Mouse (Mus musculus) liver, postnatal 0 days (tissue): ENCODE measurements around the gene 4933428M09Rik. TPM values are rescaled to one million over a fixed set of nuclear protein-coding genes. Genes with fewer than 3 reads are reported as not detected.
"Not testable (repeated sequence)": the region's sequence is repeated elsewhere in the genome, so short reads cannot be mapped to it uniquely, and the experiment has no call there.

Source experiments
- ATAC-seq: fragments of 200-750 bp; cut with Nextera tagmentation; 2 replicates; pipeline ENCODE4 v1.8.0; 2017; ENCODE audit warnings: mild to moderate bottlenecking, moderate library complexity
- DNase-seq: peaks from one replicate; pipeline ENCODE4 v3.0.0-alpha.2; 2016
- H3K27ac ChIP-seq: fragments of 300-500 bp; sonication (generic); 2 replicates; pipeline ENCODE4 v1.5.1; 2014; ENCODE audit warnings: antibody characterized with exemption, moderate library complexity, mild to moderate bottlenecking, low read depth
- H3K27me3 ChIP-seq: fragments of 300-500 bp; sonication (generic); 2 replicates; pipeline ENCODE4 v1.6.1; 2014; ENCODE audit warnings: low read length, control low read depth, mixed read lengths; ENCODE audit not compliant: insufficient read depth
- H3K36me3 ChIP-seq: fragments of 300-500 bp; sonication (generic); replicated peaks from 2 replicates; pipeline ENCODE4 v1.6.1; 2014; ENCODE audit warnings: mild to moderate bottlenecking, control low read depth, low read length, moderate library complexity, mixed read lengths; ENCODE audit not compliant: insufficient read depth
- H3K4me1 ChIP-seq: fragments of 300-500 bp; sonication (generic); 2 replicates; pipeline ENCODE4 v1.6.1; 2014; ENCODE audit warnings: antibody characterized with exemption, mild to moderate bottlenecking, control low read depth; ENCODE audit not compliant: insufficient read depth
- H3K4me2 ChIP-seq: fragments of 300-500 bp; sonication (generic); 2 replicates; pipeline ENCODE4 v1.6.1; 2014; ENCODE audit warnings: low read depth, mild to moderate bottlenecking, low read length, moderate library complexity, mixed read lengths
- H3K4me3 ChIP-seq: fragments of 300-500 bp; sonication (generic); 2 replicates; pipeline ENCODE4 v1.5.1; 2014; ENCODE audit warnings: low read depth, low read length
- H3K9ac ChIP-seq: fragments of 300-500 bp; sonication (generic); replicated peaks from 2 replicates; pipeline ENCODE4 v1.6.1; 2014; ENCODE audit warnings: mild to moderate bottlenecking, moderate library complexity
- H3K9me3 ChIP-seq: fragments of 300-500 bp; sonication (generic); 2 replicates; pipeline ENCODE4 v1.6.1; 2016; ENCODE audit warnings: mild to moderate bottlenecking, control low read depth, low read length, mixed read lengths
- CTCF ChIP-seq: sonication (generic); IDR thresholded peaks from 2 replicates; pipeline ENCODE4 v1.5.1; 2016; ENCODE audit warnings: antibody characterized with exemption, low read depth
- EP300 ChIP-seq: IDR thresholded peaks from 2 replicates; pipeline ENCODE4 v1.6.1; 2016; ENCODE audit warnings: antibody characterized with exemption, low read depth, mild to moderate bottlenecking
- whole genome bisulfite sequencing: fragments of 180-500 bp; shearing (Covaris S2); extraction: QIAGEN DNeasy Blood & Tissue Kit; methylation state at CpG from one replicate; pipeline ENCODE4 v1.1.7; 2014; ENCODE audit not compliant: insufficient replicate concordance; 5-methylcytosine and 5-hydroxymethylcytosine counted together
- polyA plus RNA-seq: library from polyadenylated mRNA; unstranded; fragments of >200 nt; fragmentation: Nextera tagmentation; extraction: Ambion mirVana; gene quantifications from 2 replicates; pipeline ENCODE4 v1.2.1, GENCODE M21; 2015

Gene 4933428M09Rik
- not detected in 2 replicates for polyA plus RNA-seq

GRCm38 (mm10) chrX:139178928-139179327, at the start of gene 4933428M09Rik:
Gene 4933428M09Rik, plus strand, starts transcription at chrX:139179228.
- H3K9ac ChIP-seq, result no peak within 1 kb of the TSS
- no peak within 1 kb of the TSS for H3K27ac ChIP-seq
- DNase-seq (no peak), ATAC-seq (no peak)
- H3K27me3 ChIP-seq, result no peaks in the 10 kb centered on the region
- H3K4me3 ChIP-seq, result no peak within 1 kb of the TSS
- WGBS, result 81% methylated on average over 8 of the region's 8 CpGs
- H3K9me3 ChIP-seq, result no peaks in the 10 kb centered on the region
- H3K36me3 ChIP-seq, result no peaks in the 10 kb centered on the region
- no peaks in the 10 kb centered on the region for H3K4me1 ChIP-seq
- TF ChIP-seq EP300, result no peak
- TF ChIP-seq CTCF, result no peak
- H3K4me2 ChIP-seq, result no peak within 1 kb of the TSS

GRCm38 (mm10) chrX:139134031-139134430, 45.0 kb upstream of the 4933428M09Rik start:
- TF ChIP-seq CTCF (no peak), EP300 (no peak)
- WGBS, result 51% methylated on average over 4 of the region's 4 CpGs
- no peak overlapping the region for H3K4me2 ChIP-seq
- H3K27ac ChIP-seq, result no peak overlapping the region
- no peak for ATAC-seq
- H3K4me3 ChIP-seq, result no peak overlapping the region
- no peaks in the 10 kb centered on the region for H3K36me3 ChIP-seq
- no peak for DNase-seq
- no peaks in the 10 kb centered on the region for H3K9me3 ChIP-seq
- H3K4me1 ChIP-seq, result no peaks in the 10 kb centered on the region
- no peak overlapping the region for H3K9ac ChIP-seq
- H3K27me3 ChIP-seq, result no peaks in the 10 kb centered on the region

GRCm38 (mm10) chrX:139191506-139191905, 12.5 kb downstream of the 4933428M09Rik start:
- DNase-seq, result peak; percentile 12
- not testable (repeated sequence) for H3K9ac ChIP-seq, H3K27ac ChIP-seq, H3K36me3 ChIP-seq, H3K9me3 ChIP-seq, H3K4me2 ChIP-seq, H3K4me1 ChIP-seq, H3K27me3 ChIP-seq, ATAC-seq, H3K4me3 ChIP-seq
- 71% methylated on average over 3 of the region's 3 CpGs for WGBS
- TF ChIP-seq CTCF, result peak; percentile 51

- Histone ChIP-seq H3K27me3 (no peaks in the 10 kb centered on the region; the same call in 1 of the 2 replicates), H3K36me3 (no peaks in the 10 kb centered on the region), H3K4me3 (no peak overlapping the region), H3K4me1 (no peaks in the 10 kb centered on the region), H3K9ac (no peak overlapping the region), H3K4me2 (no peak overlapping the region), H3K27ac (no peak overlapping the region), H3K9me3 (no peaks in the 10 kb centered on the region)
- TF ChIP-seq CTCF (no peak), EP300 (no peak)
- ATAC-seq (no peak), DNase-seq (no peak)
- WGBS, result 52% methylated on average over 1 of the region's 1 CpGs
These were observed 15.7 kb downstream of the 4933428M09Rik start for GRCm38 (mm10) chrX:139194572-139195279.

- 73% methylated on average over 4 of the region's 4 CpGs for WGBS
- H3K4me2 ChIP-seq, H3K9ac ChIP-seq, H3K4me3 ChIP-seq, H3K9me3 ChIP-seq, H3K27me3 ChIP-seq, H3K36me3 ChIP-seq, ATAC-seq, DNase-seq, H3K4me1 ChIP-seq, H3K27ac ChIP-seq: not testable (repeated sequence)
These were observed 30.3 kb downstream of the 4933428M09Rik start for GRCm38 (mm10) chrX:139209191-139209828.

GRCm38 (mm10) chrX:139209829-139210225, 30.8 kb downstream of the 4933428M09Rik start, which contains the start of gene Mum1l1:
Gene Mum1l1, plus strand, starts transcription at chrX:139210042.
- H3K4me1 ChIP-seq, result no peaks in the 10 kb centered on the region
- no peaks in the 10 kb centered on the region for H3K9me3 ChIP-seq
- TF ChIP-seq CTCF (no peak), EP300 (no peak)
- DNase-seq, result peak; percentile 74
- H3K4me2 ChIP-seq, result peak within 1 kb of the TSS; percentile 72
- no peaks in the 10 kb centered on the region for H3K36me3 ChIP-seq
- WGBS, result 21% methylated on average over 24 of the region's 31 CpGs
- H3K27ac ChIP-seq, result no peak within 1 kb of the TSS
- H3K27me3 ChIP-seq, result no peaks in the 10 kb centered on the region
- H3K9ac ChIP-seq, result no peak within 1 kb of the TSS; the same call in 1 of the 2 replicates
- H3K4me3 ChIP-seq, result peak within 1 kb of the TSS; percentile 50
- ATAC-seq, result peak; percentile 77
